Comparison of ENCODE assay signal across 21 mouse cellular contexts in the genomic region with DNA sequence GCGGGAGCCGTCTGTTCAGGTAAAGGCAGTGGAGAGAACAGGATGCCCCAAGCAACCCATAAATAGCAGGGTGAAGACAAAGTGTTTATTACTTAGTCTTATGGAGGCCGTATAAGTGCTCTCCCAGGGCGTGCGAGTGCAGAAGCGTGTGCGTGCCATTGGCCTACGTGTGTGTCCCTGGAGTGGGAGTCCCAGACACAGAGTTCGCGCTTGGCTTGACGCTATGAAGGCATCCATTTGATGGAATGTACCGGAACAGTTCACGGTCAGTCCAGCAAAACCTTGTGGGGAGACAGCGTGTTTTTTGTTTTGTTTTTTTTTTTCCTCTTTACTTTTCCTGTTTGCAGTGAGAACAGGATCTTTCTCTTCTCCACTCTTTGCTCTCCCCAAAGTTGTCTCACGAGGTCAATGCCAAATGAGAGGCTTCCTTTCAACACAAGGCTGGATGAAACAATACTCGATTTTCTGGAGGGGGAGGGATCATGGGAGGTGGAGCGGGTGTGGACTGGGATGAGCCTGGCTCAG.
DNase-seq lines count a peak whose midpoint lies in the region; ATAC-seq and TF ChIP-seq lines count a peak whose summit lies in the region.
"Had no signal": no experiment of that assay in that cellular context is flagged by ENCODE, and none has a peak within 500 bp of the region (broad histone marks: within the 10 kb centered on the region; RNA-seq: fewer than 3 reads in every experiment).

No protein-coding gene starts in this region.

- no peak for TF ChIP-seq CTCF in layer of hippocampus, adult 2 months (conservative IDR thresholded peaks at IDR 0.05)

- no peak for ATAC-seq in midbrain, embryonic 13.5 days
- no peak for ATAC-seq in neural tube, embryonic 15.5 days (ENCODE audit: low FRiP score)
- ATAC-seq: forebrain, embryonic 14.5 days; hindbrain, postnatal 0 days; intestine, postnatal 0 days had no signal

- peak overlapping the region; percentile 52; the same call in 1 of the 2 replicates for H3K27ac ChIP-seq in midbrain, embryonic 10.5 days (replicated peaks)
- H3K27ac ChIP-seq in midbrain, embryonic 13.5 days: no peak overlapping the region
- no peak overlapping the region; the same call in 1 of the 2 replicates for H3K27ac ChIP-seq in neural tube, embryonic 15.5 days (replicated peaks)
- no peak overlapping the region for H3K27ac ChIP-seq in layer of hippocampus, adult 2 months
- H3K27ac ChIP-seq: embryonic facial prominence, embryonic 13.5 days; heart, embryonic 15.5 days; hindbrain, postnatal 0 days; limb, embryonic 15.5 days; liver, embryonic 15.5 days; macrophage; midbrain, embryonic 12.5 days had no signal

- H3K9ac ChIP-seq in midbrain, embryonic 13.5 days (replicated peaks): no peak overlapping the region
- H3K9ac ChIP-seq in neural tube, embryonic 15.5 days (replicated peaks): no peak overlapping the region
- H3K9ac ChIP-seq: embryonic facial prominence, embryonic 13.5 days; heart, embryonic 15.5 days; limb, embryonic 15.5 days; liver, embryonic 15.5 days; midbrain, embryonic 12.5 days had no signal

- H3K9me3 ChIP-seq in midbrain, embryonic 10.5 days (replicated peaks): no peaks in the 10 kb centered on the region
- H3K9me3 ChIP-seq in midbrain, embryonic 13.5 days: no peaks in the 10 kb centered on the region
- H3K9me3 ChIP-seq in neural tube, embryonic 15.5 days (replicated peaks): no peaks in the 10 kb centered on the region
- H3K9me3 ChIP-seq: embryonic facial prominence, embryonic 13.5 days; heart, embryonic 15.5 days; limb, embryonic 15.5 days; liver, embryonic 15.5 days; midbrain, embryonic 12.5 days had no signal

- H3K4me3 ChIP-seq in midbrain, embryonic 10.5 days: no peak overlapping the region
- no peak overlapping the region for H3K4me3 ChIP-seq in midbrain, embryonic 13.5 days (replicated peaks)
- H3K4me3 ChIP-seq in neural tube, embryonic 15.5 days (replicated peaks): no peak overlapping the region
- H3K4me3 ChIP-seq in layer of hippocampus, adult 2 months: no peak overlapping the region
- H3K4me3 ChIP-seq: embryonic facial prominence, embryonic 13.5 days; heart, embryonic 15.5 days; limb, embryonic 15.5 days; liver, embryonic 15.5 days; midbrain, embryonic 12.5 days had no signal

- peaks cover 11% of the 10 kb centered on the region for H3K4me1 ChIP-seq in midbrain, embryonic 10.5 days
- 0 out of 2 replicates have a peak, but pooled peaks cover 6% of the 10 kb centered on the region for H3K4me1 ChIP-seq in midbrain, embryonic 13.5 days (replicated peaks)
- H3K4me1 ChIP-seq in neural tube, embryonic 15.5 days: peaks cover 9% of the 10 kb centered on the region
- H3K4me1 ChIP-seq: heart, embryonic 15.5 days; liver, embryonic 15.5 days had no signal

- peaks cover 10% of the 10 kb centered on the region for H3K27me3 ChIP-seq in midbrain, embryonic 10.5 days (ENCODE audit: low read depth, poor library complexity, severe bottlenecking)
- no peaks in the 10 kb centered on the region for H3K27me3 ChIP-seq in midbrain, embryonic 13.5 days
- no peaks in the 10 kb centered on the region for H3K27me3 ChIP-seq in neural tube, embryonic 15.5 days (replicated peaks)
- H3K27me3 ChIP-seq: CH12.LX; embryonic facial prominence, embryonic 13.5 days; heart, embryonic 15.5 days; limb, embryonic 15.5 days; liver, embryonic 15.5 days had no signal

- no peak overlapping the region for H3K4me2 ChIP-seq in midbrain, embryonic 13.5 days (replicated peaks)
- H3K4me2 ChIP-seq in neural tube, embryonic 15.5 days: peak overlapping the region; percentile 38
- H3K4me2 ChIP-seq: embryonic facial prominence, embryonic 13.5 days; heart, embryonic 15.5 days; limb, embryonic 15.5 days; liver, embryonic 15.5 days; midbrain, embryonic 12.5 days had no signal

- peak; percentile 34 for DNase-seq in embryo, embryonic 11 days
- no peak for DNase-seq in embryo, embryonic 9.5 days (ENCODE audit: extremely low spot score)
- DNase-seq in midbrain, embryonic 10.5 days (ENCODE audit: low spot score): no peak
- DNase-seq in adrenal gland, postnatal 36 days: peak; percentile 47 to 51
- no peak for DNase-seq in left cerebral cortex, postnatal 4 days
- no peak for DNase-seq in layer of hippocampus, adult 2 months (ENCODE audit: low spot score in 2 of 2)
- DNase-seq: cerebellum, adult 8-10 months; gastrocnemius, postnatal 14 days; thymus, postnatal 25 days had no signal

- intact Hi-C loops in left cerebral cortex, postnatal 4 days (cut with DNase I): no loop called here

- 69% methylated on average over 17 of the region's 17 CpGs for WGBS in midbrain, embryonic 10.5 days
- WGBS in midbrain, embryonic 13.5 days: 64% methylated on average over 17 of the region's 17 CpGs
- 23% methylated on average over 17 of the region's 17 CpGs for WGBS in neural tube, embryonic 15.5 days

- H3K36me3 ChIP-seq in midbrain, embryonic 10.5 days: no peaks in the 10 kb centered on the region
- H3K36me3 ChIP-seq in midbrain, embryonic 13.5 days: no peaks in the 10 kb centered on the region
- H3K36me3 ChIP-seq in neural tube, embryonic 15.5 days: no peaks in the 10 kb centered on the region
- H3K36me3 ChIP-seq: embryonic facial prominence, embryonic 13.5 days; heart, embryonic 15.5 days; limb, embryonic 15.5 days; liver, embryonic 15.5 days; midbrain, embryonic 12.5 days had no signal

Comparison
In these comparisons a context has a peak if more than half of its experiments do, and no peak if none do; other contexts are left out.
1. DNase-seq: peak in embryo, embryonic 11 days (single experiment) and adrenal gland, postnatal 36 days (2 of 2); none in embryo, embryonic 9.5 days (single experiment), midbrain, embryonic 10.5 days (single experiment), left cerebral cortex, postnatal 4 days (single experiment) and layer of hippocampus, adult 2 months (0 of 2).